Mouse (Mus musculus) limb, embryonic 13.5 days (tissue): Measurements from ENCODE around the gene Mup15. TPM values are rescaled to one million over a fixed set of nuclear protein-coding genes. Genes with fewer than 3 reads are reported as not detected.
"Not testable (repeated sequence)": the region's sequence is repeated elsewhere in the genome, so short reads cannot be mapped to it uniquely, and the experiment has no call there.

Experiments used
- ATAC-seq: fragments of 200-750 bp; cut with Nextera tagmentation; 2 replicates; pipeline ENCODE4 v1.8.0; 2017; ENCODE audit warnings: low read depth, moderate number of reproducible peaks, moderate TSS enrichment; ENCODE audit not compliant: low FRiP score
- H3K27ac ChIP-seq: fragments of 300-500 bp; sonication (generic); 2 replicates; pipeline ENCODE4 v1.5.1; 2015; ENCODE audit warnings: inconsistent platforms, mild to moderate bottlenecking, moderate library complexity
- H3K27me3 ChIP-seq: fragments of 300-500 bp; sonication (generic); 2 replicates; pipeline ENCODE4 v1.6.1; 2015; ENCODE audit warnings: mild to moderate bottlenecking, inconsistent platforms
- H3K36me3 ChIP-seq: fragments of 300-500 bp; sonication (generic); 2 replicates; pipeline ENCODE4 v1.6.1; 2015; ENCODE audit warnings: inconsistent platforms, mild to moderate bottlenecking, moderate library complexity
- H3K4me1 ChIP-seq: fragments of 300-500 bp; sonication (generic); 2 replicates; pipeline ENCODE4 v1.6.1; 2015; ENCODE audit warnings: inconsistent platforms
- H3K4me2 ChIP-seq: fragments of 300-500 bp; sonication (generic); replicated peaks from 2 replicates; pipeline ENCODE4 v1.6.1; 2015; ENCODE audit warnings: inconsistent platforms, mild to moderate bottlenecking, moderate library complexity
- H3K4me3 ChIP-seq: fragments of 300-500 bp; sonication (generic); 2 replicates; pipeline ENCODE4 v1.5.1; 2015; ENCODE audit warnings: moderate library complexity, mild to moderate bottlenecking, inconsistent platforms
- H3K9ac ChIP-seq: fragments of 300-500 bp; sonication (generic); 2 replicates; pipeline ENCODE4 v1.6.1; 2015; ENCODE audit warnings: mild to moderate bottlenecking, inconsistent platforms
- H3K9me3 ChIP-seq: fragments of 300-500 bp; sonication (generic); 2 replicates; pipeline ENCODE4 v1.6.1; 2016; ENCODE audit warnings: inconsistent platforms
- WGBS: fragments of 180-500 bp; shearing (Covaris S2); methylation state at CpG from one replicate; pipeline ENCODE4 v1.1.7; 2015; 5-methylcytosine and 5-hydroxymethylcytosine counted together
- polyA plus RNA-seq: library from polyadenylated mRNA; unstranded; fragments of >200 nt; fragmentation: Nextera tagmentation; extraction: Ambion mirVana; gene quantifications from 2 replicates; pipeline ENCODE4 v1.2.1, GENCODE M21; 2015

Mup15 gene
- 0.42 TPM in 1 of 2 replicates, not detected in the other for polyA plus RNA-seq

DNA sequence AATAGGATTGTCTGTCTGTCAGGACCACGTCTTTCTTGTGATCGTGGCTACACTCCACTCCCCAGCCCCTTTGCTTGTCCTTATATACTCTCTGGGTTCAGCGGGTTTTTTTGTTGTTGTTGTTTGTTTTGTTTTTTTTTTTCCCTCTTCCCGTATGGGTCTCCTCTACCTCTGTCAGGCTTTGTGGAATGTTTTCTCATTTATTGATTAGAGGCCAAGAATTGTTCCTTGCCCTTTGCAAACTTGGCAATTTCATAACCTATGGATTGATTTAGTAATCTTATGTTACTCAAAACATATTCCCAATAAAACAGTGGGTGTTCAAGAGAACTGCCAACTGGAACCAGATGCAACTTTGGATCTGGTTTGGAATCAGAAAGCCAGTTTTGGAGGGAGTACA is at the start of gene Mup15:
Gene Mup15 (minus strand): TSS at position 101 of the 400 bp plus-strand sequence.
- not testable (repeated sequence) for H3K27me3 ChIP-seq, H3K4me2 ChIP-seq, H3K27ac ChIP-seq, H3K9ac ChIP-seq, ATAC-seq, H3K4me3 ChIP-seq, H3K36me3 ChIP-seq, H3K9me3 ChIP-seq, H3K4me1 ChIP-seq
- no CpG with 5 or more reads among the region's 4 CpGs for WGBS

Other genes with a start within 250 kb of the Mup15 start
- not detected in 2 replicates for gene Mup13, start 211.5 kb downstream of the Mup15 start, polyA plus RNA-seq
- gene Mup14, start 135.7 kb downstream of the Mup15 start, polyA plus RNA-seq: 0.32 and 0.73 TPM in 2 replicates
- gene Mup16, start 79.8 kb upstream of the Mup15 start, polyA plus RNA-seq: not detected in 2 replicates
- not detected in 2 replicates for gene Mup17, start 156.1 kb upstream of the Mup15 start, polyA plus RNA-seq
- gene Mup18, start 234.4 kb upstream of the Mup15 start, polyA plus RNA-seq: 1.1 TPM in 1 of 2 replicates, not detected in the other